Mouse (Mus musculus): ENCODE data around the gene Ccdc57.

DNA sequence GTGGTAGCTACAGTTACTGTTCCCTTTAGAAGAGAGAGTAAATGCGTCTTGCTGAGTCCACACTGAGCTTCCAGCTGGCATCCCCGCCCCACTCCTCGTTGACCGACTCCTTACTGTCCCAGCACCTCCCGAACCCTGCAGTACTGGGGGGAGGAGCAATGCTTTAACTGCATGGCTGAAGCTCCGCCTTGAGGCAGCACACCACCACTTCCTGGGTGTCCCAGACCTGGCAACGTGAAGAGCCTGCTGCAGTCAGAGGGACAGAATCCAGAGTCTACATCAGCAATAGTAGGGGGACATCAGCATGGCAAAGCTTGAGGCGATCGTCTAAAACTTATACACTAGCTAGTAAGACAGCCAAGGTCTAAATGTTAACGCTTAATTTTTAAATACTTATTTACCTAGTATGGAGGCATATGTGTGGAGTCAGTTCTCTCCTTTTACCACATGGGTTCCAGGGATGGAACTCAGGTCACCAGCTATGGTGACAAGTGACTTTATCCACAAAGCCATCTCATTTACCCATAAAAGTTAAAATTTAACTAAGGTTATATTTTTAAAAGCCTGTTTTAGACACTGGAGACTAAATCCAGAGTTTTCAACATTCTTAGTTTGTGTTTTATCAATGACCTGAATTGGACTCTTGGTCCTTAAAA lies 30.1 kb downstream of the Ccdc57 start:
- TF ChIP-seq GATA2 (IDR thresholded peaks at IDR 0.05; ENCODE audit: borderline replicate concordance, low read depth, low read length) (no peak), POLR2AphosphoS5 (IDR thresholded peaks at IDR 0.05; ENCODE audit: insufficient replicate concordance, low read depth, low read length) (no peak), CTCF (IDR thresholded peaks at IDR 0.05; ENCODE audit: low read depth, low read length) (no peak), GATA1 (IDR thresholded peaks at IDR 0.05; ENCODE audit: borderline replicate concordance, low read length) (no peak), TAL1 (conservative IDR thresholded peaks at IDR 0.05; ENCODE audit: low read depth, low read length) (no peak)
